Mouse (Mus musculus): Measurements from ENCODE around the gene Hoxd13. TPM values are rescaled to one million over a fixed set of nuclear protein-coding genes. Genes with fewer than 3 reads are reported as not detected.

The Hoxd13 gene
- polyA plus RNA-seq, 1 experiment from 2014 or later: not detected

DNA sequence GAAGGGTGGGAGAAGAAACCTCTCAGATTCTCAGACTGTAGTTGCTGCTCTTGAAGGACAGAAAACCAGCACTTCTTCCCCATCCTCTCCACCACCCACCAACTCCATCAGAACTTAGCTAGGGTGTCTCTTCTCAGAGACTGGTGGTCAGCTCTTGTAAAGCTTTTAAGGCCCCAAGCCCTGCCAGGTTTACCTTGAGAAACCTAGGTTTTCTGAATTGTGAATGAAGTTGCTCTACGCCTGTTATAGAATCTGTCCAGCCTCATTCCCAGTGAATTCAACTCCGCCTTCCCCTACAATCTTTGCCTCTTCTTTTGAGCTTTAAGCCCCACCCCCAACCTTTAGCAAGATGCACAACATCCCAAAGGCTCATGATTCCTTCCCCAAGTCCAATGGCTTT, 9.0 kb downstream of the Hoxd13 start:
- Histone ChIP-seq H3K36me3 (replicated peaks; ENCODE audit: insufficient read depth, low read length) (no peaks in the 10 kb centered on the region), H3K9ac (replicated peaks) (no peak overlapping the region), H3K9me3 (ENCODE audit: low read length) (no peaks in the 10 kb centered on the region), H3K27me3 (ENCODE audit: insufficient read depth, low read length) (peaks cover 100% of the 10 kb centered on the region), H3K4me1 (ENCODE audit: insufficient read depth) (peaks cover 3% of the 10 kb centered on the region; the same call in 1 of the 2 replicates), H3K27ac (ENCODE audit: low read depth) (no peak overlapping the region), H3K4me2 (ENCODE audit: low read depth, low read length) (no peak overlapping the region), H3K4me3 (ENCODE audit: low read depth, low read length) (no peak overlapping the region)
- 13% methylated on average over 2 of the region's 2 CpGs for WGBS (ENCODE audit: insufficient replicate concordance)
- no peak for DNase-seq
- no peak for TF ChIP-seq EP300 (IDR thresholded peaks at IDR 0.05; ENCODE audit: low read depth)
- TF ChIP-seq CTCF (IDR thresholded peaks at IDR 0.05; ENCODE audit: low read depth): no peak
- no peak for ATAC-seq

DNA sequence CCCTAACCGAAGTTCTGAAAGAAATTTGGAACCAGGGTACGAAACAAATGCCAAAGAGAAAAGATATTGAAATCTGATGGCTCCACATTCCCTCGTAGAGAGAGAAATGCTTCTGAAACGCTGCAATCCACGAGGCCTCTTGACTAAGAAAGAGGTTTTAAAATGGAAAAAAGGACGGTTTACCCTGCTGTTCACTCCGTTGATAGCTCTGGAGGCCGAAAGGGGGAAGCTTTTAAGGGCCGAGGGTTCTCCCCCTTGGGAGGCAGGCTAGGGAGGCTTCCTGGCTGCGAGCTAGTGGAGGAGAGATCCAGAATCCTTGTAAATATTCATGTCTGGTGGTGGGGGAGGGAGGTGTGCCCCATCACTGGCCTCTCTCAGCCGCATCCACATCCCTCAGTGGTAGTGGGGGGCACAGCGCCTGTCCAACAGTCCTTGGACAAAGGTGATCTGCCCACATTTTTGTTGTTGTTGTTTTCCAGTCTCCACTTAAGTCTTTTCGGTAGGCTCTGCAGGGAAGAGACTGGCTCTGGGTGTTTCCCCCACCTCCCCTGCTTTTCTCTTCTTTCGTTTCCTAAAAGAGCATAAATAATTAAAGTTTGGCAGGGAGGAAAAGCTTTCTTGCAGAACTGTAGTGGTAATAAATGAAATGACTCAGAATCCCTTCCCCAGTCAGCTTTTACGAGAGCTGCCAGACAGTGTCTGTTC, 10.9 kb downstream of the Hoxd13 start, which contains the start of gene Hoxd11:
Gene Hoxd11, plus strand, starts transcription at position 667 of the 705 bp plus-strand sequence.
- peaks cover 100% of the 10 kb centered on the region for H3K27me3 ChIP-seq (ENCODE audit: insufficient read depth, low read length)
- ATAC-seq: no peak

DNA sequence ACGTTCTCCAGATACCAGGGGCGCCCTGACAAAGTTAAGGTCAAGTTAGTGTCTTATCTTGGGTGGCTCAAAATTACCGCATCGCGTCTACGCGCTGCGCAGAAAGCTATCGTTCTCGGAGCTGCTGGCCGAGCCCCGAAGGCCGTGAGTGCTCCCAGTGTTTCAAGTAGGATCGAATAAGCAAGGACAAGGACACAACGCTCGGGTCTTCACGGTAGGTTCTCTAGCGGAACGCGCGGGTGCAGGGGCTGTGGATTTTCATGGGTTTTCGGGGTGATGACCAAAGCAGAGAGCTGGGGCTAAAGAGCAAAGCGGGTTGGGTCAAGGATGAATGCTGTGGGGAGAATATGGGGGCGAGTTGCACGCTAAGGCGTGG, 11.5 kb downstream of the Hoxd13 start:
- TF ChIP-seq EP300 (IDR thresholded peaks at IDR 0.05; ENCODE audit: low read depth) (no peak), CTCF (IDR thresholded peaks at IDR 0.05; ENCODE audit: low read depth) (no peak)
- ATAC-seq: no peak
- H3K4me2 ChIP-seq (ENCODE audit: low read depth, low read length): no peak overlapping the region

More for the DNA sequence above, 10.9 kb downstream of the Hoxd13 start, which contains the start of gene Hoxd11:
- H3K4me1 ChIP-seq (ENCODE audit: insufficient read depth): peaks cover 3% of the 10 kb centered on the region; the same call in 1 of the 2 replicates
- H3K9me3 ChIP-seq (ENCODE audit: low read length): no peaks in the 10 kb centered on the region
- H3K36me3 ChIP-seq (replicated peaks; ENCODE audit: insufficient read depth, low read length): no peaks in the 10 kb centered on the region
- no peak within 1 kb of the TSS for H3K4me2 ChIP-seq (ENCODE audit: low read depth, low read length)
- DNase-seq: peak; percentile 8
- H3K4me3 ChIP-seq (ENCODE audit: low read depth, low read length): no peak within 1 kb of the TSS
- no peak within 1 kb of the TSS for H3K9ac ChIP-seq (replicated peaks)
- H3K27ac ChIP-seq (ENCODE audit: low read depth): no peak within 1 kb of the TSS
- TF ChIP-seq CTCF (IDR thresholded peaks at IDR 0.05; ENCODE audit: low read depth): no peak
- TF ChIP-seq EP300 (IDR thresholded peaks at IDR 0.05; ENCODE audit: low read depth): no peak
- WGBS (ENCODE audit: insufficient replicate concordance): 2% methylated on average over 15 of the region's 15 CpGs

DNA sequence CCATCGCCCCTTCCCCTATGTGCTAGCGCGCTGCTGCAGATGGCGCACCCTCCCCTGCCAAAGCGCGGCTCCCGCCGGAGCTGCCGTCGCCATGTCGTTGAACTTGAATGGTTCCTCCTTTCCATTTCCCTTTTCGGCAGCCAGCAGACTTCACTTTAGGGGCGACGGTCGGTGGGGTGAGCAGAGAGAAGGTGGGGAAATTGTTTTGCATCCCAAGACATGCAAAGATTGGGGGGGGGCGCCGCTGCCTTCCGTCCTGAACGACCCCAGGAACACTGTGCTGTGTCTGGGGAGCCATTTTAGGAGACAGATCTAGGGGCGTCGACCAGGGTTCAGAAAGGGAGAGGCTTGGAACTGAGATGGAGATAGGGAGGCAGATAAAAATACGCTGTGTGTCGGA, 11.9 kb downstream of the Hoxd13 start:
- Histone ChIP-seq H3K4me3 (ENCODE audit: low read depth, low read length) (no peak overlapping the region), H3K27ac (ENCODE audit: low read depth) (no peak overlapping the region), H3K4me2 (ENCODE audit: low read depth, low read length) (no peak overlapping the region), H3K4me1 (ENCODE audit: insufficient read depth) (peaks cover 3% of the 10 kb centered on the region; the same call in 1 of the 2 replicates), H3K9me3 (ENCODE audit: low read length) (no peaks in the 10 kb centered on the region), H3K9ac (replicated peaks) (no peak overlapping the region), H3K27me3 (ENCODE audit: insufficient read depth, low read length) (peaks cover 100% of the 10 kb centered on the region), H3K36me3 (replicated peaks; ENCODE audit: insufficient read depth, low read length) (no peaks in the 10 kb centered on the region)
- peak; percentile 13 for DNase-seq
- no peak for ATAC-seq
- TF ChIP-seq CTCF (IDR thresholded peaks at IDR 0.05; ENCODE audit: low read depth) (no peak), EP300 (IDR thresholded peaks at IDR 0.05; ENCODE audit: low read depth) (no peak)
- 1% methylated on average over 23 of the region's 23 CpGs for WGBS (ENCODE audit: insufficient replicate concordance)

More for the DNA sequence above, 11.5 kb downstream of the Hoxd13 start:
- peaks cover 3% of the 10 kb centered on the region; the same call in 1 of the 2 replicates for H3K4me1 ChIP-seq (ENCODE audit: insufficient read depth)
- no peak overlapping the region for H3K9ac ChIP-seq (replicated peaks)
- no peaks in the 10 kb centered on the region for H3K36me3 ChIP-seq (replicated peaks; ENCODE audit: insufficient read depth, low read length)
- H3K9me3 ChIP-seq (ENCODE audit: low read length): no peaks in the 10 kb centered on the region
- H3K4me3 ChIP-seq (ENCODE audit: low read depth, low read length): no peak overlapping the region
- peaks cover 100% of the 10 kb centered on the region for H3K27me3 ChIP-seq (ENCODE audit: insufficient read depth, low read length)
- 1% methylated on average over 26 of the region's 26 CpGs for WGBS (ENCODE audit: insufficient replicate concordance)
- DNase-seq: no peak
- no peak overlapping the region for H3K27ac ChIP-seq (ENCODE audit: low read depth)

DNA sequence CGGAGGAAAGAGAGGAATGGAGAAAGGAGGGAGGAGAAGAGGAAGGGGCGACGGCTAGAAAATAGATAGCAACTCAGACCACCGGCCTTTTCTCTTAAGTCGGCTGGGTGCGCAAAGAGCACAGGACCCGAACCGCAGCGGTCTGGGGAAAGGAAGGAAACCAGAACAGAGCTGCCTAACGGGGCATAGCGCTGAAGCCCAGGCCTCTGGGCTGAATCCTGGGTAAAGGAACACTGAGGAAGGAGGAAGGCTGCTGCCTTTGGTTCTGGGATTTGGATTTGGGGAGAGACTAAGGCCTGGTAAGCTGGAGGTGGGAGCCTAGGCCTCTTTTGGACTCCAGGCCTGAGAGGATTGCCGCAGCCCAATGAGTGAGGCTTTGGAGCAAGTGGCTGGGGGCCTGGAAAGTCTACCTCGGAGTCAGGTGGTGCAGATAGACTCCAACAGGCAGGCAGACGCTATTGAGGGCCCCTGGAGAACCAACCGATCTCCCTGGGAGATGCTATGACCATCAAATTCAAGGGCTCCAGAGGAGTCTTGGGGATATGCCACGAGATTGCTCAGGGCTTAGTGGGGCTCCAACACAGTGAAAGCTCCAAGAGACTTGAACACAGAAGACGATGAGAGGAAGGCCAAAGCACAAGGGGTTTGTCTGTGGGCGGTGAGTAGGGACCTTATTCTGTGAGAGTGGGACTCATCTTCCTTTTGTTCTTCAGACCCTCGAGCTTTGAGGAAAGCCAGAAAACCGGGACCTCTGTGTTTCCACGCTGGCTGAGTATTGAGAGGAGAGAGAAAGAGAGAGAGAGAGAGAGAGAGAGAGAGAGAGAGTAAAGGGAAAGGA, 12.7 kb downstream of the Hoxd13 start:
- Histone ChIP-seq H3K36me3 (replicated peaks; ENCODE audit: insufficient read depth, low read length) (no peaks in the 10 kb centered on the region), H3K27me3 (ENCODE audit: insufficient read depth, low read length) (peaks cover 100% of the 10 kb centered on the region), H3K27ac (ENCODE audit: low read depth) (no peak overlapping the region), H3K4me3 (ENCODE audit: low read depth, low read length) (no peak overlapping the region), H3K9ac (replicated peaks) (no peak overlapping the region), H3K4me1 (ENCODE audit: insufficient read depth) (peaks cover 3% of the 10 kb centered on the region; the same call in 1 of the 2 replicates), H3K4me2 (ENCODE audit: low read depth, low read length) (no peak overlapping the region), H3K9me3 (ENCODE audit: low read length) (no peaks in the 10 kb centered on the region)
- peak; percentile 12 for DNase-seq
- TF ChIP-seq EP300 (IDR thresholded peaks at IDR 0.05; ENCODE audit: low read depth): no peak
- no peak for TF ChIP-seq CTCF (IDR thresholded peaks at IDR 0.05; ENCODE audit: low read depth)
- no peak for ATAC-seq
- 2% methylated on average over 21 of the region's 21 CpGs for WGBS (ENCODE audit: insufficient replicate concordance)

Measured in liver, postnatal 0 days (tissue).